Comparison of ENCODE assay signal across 14 mouse cellular contexts in the genomic region with DNA sequence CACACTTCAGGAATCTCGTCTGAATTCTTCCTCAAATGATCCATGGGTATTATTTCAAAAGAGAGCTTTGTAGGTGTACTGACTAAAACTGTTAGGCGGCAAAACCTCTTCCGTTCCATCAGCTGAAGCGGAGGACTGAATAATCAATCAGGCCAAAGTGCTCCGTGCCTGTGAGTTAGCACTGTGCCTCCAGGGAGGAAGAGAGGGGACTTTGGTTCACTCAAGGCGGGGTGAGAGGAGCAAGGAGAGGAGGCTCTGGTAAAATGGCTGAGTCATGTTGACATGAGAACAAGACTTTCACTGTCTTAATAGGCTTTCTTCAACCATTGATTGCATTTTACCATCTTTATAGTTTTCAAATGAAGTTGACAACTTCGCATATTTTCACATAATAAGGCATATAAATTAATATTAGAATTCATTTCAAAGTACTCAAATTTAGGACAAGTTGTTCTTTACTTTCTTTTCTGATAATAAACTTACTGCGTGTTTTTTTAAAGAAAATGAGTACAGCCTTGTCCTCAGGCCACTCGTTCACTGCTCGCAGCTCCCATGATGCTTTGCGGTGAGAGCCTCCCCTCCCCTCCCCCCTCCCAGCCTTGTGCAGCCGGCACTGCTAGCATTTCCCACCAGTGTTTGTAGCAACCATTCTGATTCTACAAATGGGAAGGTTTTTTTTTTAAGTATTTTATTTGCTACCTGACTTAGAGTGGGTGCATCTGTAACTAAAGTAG.
DNase-seq lines count a peak whose midpoint lies in the region; ATAC-seq lines count a peak whose summit lies in the region.
"Had no signal": no experiment of that assay in that cellular context is flagged by ENCODE, and none has a peak within 500 bp of the region (broad histone marks: within the 10 kb centered on the region; RNA-seq: fewer than 3 reads in every experiment).

No protein-coding gene starts in this region.

- H3K27me3 ChIP-seq in neural tube, embryonic 11.5 days (ENCODE audit: control insufficient read depth, insufficient read depth, low read length) = no peaks in the 10 kb centered on the region
- no peaks in the 10 kb centered on the region for H3K27me3 ChIP-seq in liver, embryonic 11.5 days (replicated peaks; ENCODE audit: control insufficient read depth, insufficient read depth, low read length)
- H3K27me3 ChIP-seq: limb, embryonic 15.5 days; midbrain, embryonic 15.5 days had no signal

- WGBS in neural tube, embryonic 11.5 days = 69% methylated on average over 12 of the region's 12 CpGs
- 29% methylated on average over 12 of the region's 12 CpGs for WGBS in liver, embryonic 11.5 days

- DNase-seq in neural tube, embryonic 11.5 days (ENCODE audit: low spot score) = peak; percentile 39
- DNase-seq in neural tube, embryonic 10.5 days (ENCODE audit: extremely low spot score, low spot score) = no peak
- peak; percentile 38 for DNase-seq in embryo, embryonic 10.5 days (ENCODE audit: low spot score)
- no peak for DNase-seq in liver, embryonic 11.5 days (ENCODE audit: low spot score)
- DNase-seq in ovary, adult 18-20 months (ENCODE audit: low spot score) = no peak
- DNase-seq in layer of hippocampus, postnatal 10 days (ENCODE audit: low spot score in 2 of 2) = no peak
- no peak for DNase-seq in cerebellum, postnatal 14 days
- DNase-seq in spleen, adult 18-20 months = no peak
- DNase-seq: adrenal gland, postnatal 14 days; cerebellum, adult 9-11 months; kidney, adult 18-20 months had no signal

- no peak overlapping the region for H3K4me3 ChIP-seq in neural tube, embryonic 11.5 days (ENCODE audit: low read depth, low read length)
- H3K4me3 ChIP-seq in liver, embryonic 11.5 days (ENCODE audit: low read depth, low read length) = no peak overlapping the region
- H3K4me3 ChIP-seq: limb, embryonic 15.5 days; midbrain, embryonic 15.5 days had no signal

- no peaks in the 10 kb centered on the region for H3K4me1 ChIP-seq in neural tube, embryonic 11.5 days (ENCODE audit: control insufficient read depth, insufficient read depth, low read length)
- H3K4me1 ChIP-seq in liver, embryonic 11.5 days (replicated peaks; ENCODE audit: control insufficient read depth, insufficient read depth, low read length) = peaks cover 24% of the 10 kb centered on the region
- H3K4me1 ChIP-seq: limb, embryonic 15.5 days; midbrain, embryonic 15.5 days had no signal

- no peaks in the 10 kb centered on the region for H3K9me3 ChIP-seq in neural tube, embryonic 11.5 days (ENCODE audit: control insufficient read depth, low read length)
- no peaks in the 10 kb centered on the region for H3K9me3 ChIP-seq in liver, embryonic 11.5 days (ENCODE audit: control insufficient read depth, low read length)
- H3K9me3 ChIP-seq: limb, embryonic 15.5 days; midbrain, embryonic 15.5 days had no signal

- H3K27ac ChIP-seq in neural tube, embryonic 11.5 days (ENCODE audit: low read depth, low read length) = no peak overlapping the region
- H3K27ac ChIP-seq in liver, embryonic 11.5 days (ENCODE audit: low read depth, low read length) = no peak overlapping the region
- H3K27ac ChIP-seq: limb, embryonic 15.5 days; midbrain, embryonic 15.5 days had no signal

- H3K36me3 ChIP-seq in neural tube, embryonic 11.5 days (ENCODE audit: control insufficient read depth, insufficient read depth, low read length) = no peaks in the 10 kb centered on the region
- no peaks in the 10 kb centered on the region for H3K36me3 ChIP-seq in liver, embryonic 11.5 days (ENCODE audit: control insufficient read depth, insufficient read depth, low read length)
- H3K36me3 ChIP-seq: limb, embryonic 15.5 days had no signal

- no peak for ATAC-seq in neural tube, embryonic 11.5 days (ENCODE audit: insufficient read depth, low FRiP score, low TSS enrichment)
- peak; percentile 82 for ATAC-seq in liver, embryonic 11.5 days (replicated peaks; ENCODE audit: low FRiP score)
- ATAC-seq: midbrain, embryonic 15.5 days had no signal

- H3K4me2 ChIP-seq in neural tube, embryonic 11.5 days (ENCODE audit: low read depth) = no peak overlapping the region
- peak overlapping the region; percentile 37 for H3K4me2 ChIP-seq in liver, embryonic 11.5 days
- H3K4me2 ChIP-seq: heart, embryonic 11.5 days; limb, embryonic 15.5 days; midbrain, embryonic 15.5 days had no signal

- no peak overlapping the region for H3K9ac ChIP-seq in neural tube, embryonic 11.5 days (ENCODE audit: low read length)
- no peak overlapping the region for H3K9ac ChIP-seq in liver, embryonic 11.5 days (ENCODE audit: low read depth, low read length)
- H3K9ac ChIP-seq: limb, embryonic 15.5 days; midbrain, embryonic 15.5 days had no signal

Comparison
In these comparisons a context has a peak if more than half of its experiments do, and no peak if none do; other contexts are left out.
1. DNase-seq: peak in neural tube, embryonic 11.5 days (single experiment) and embryo, embryonic 10.5 days (single experiment); none in neural tube, embryonic 10.5 days (single experiment), liver, embryonic 11.5 days (single experiment), ovary, adult 18-20 months (single experiment), layer of hippocampus, postnatal 10 days (0 of 2), cerebellum, postnatal 14 days (0 of 2) and spleen, adult 18-20 months (0 of 2).